Mouse (Mus musculus): ENCODE results near the gene Tent5c. TPM values are rescaled to one million over a fixed set of nuclear protein-coding genes. Genes with fewer than 3 reads are reported as not detected.

Tent5c gene
- total and polyA plus RNA-seq, 3 experiments = 2.0 to 3.6 TPM; not detected in 1

DNA sequence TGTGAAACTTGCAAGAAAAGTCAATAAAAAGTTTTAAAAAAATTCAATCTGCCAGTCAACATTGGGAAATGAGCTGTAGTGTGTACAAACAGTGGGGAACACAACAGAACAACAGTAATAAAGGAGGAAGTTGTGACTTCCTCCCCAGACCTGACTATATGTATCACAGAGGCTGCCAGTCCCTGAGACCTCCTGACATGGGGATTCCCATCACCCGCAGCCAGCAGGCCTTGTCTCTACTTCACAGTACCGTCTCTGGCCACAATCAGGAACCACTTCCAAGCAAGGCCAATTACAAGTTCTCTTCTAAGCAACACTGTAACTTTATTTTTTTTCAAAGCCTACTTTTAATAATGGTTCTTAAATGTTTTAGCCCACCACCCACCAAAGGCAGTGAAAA is 79.8 kb downstream of the Tent5c start:
- H3K4me1 ChIP-seq (ENCODE audit: control insufficient read depth in 1 of 2, insufficient read depth in 2 of 2, low read length in 2 of 2) = no peaks in the 10 kb centered on the region
- TF ChIP-seq TAL1 (IDR thresholded peaks at IDR 0.05; ENCODE audit: low read length) (no peak), POLR2AphosphoS2 (IDR thresholded peaks at IDR 0.05; ENCODE audit: low read length) (no peak), ETS1 (IDR thresholded peaks at IDR 0.05; ENCODE audit: low read depth, low read length) (no peak), JUND (IDR thresholded peaks at IDR 0.05; ENCODE audit: low read depth, low read length) (no peak), GABPA (IDR thresholded peaks at IDR 0.05; ENCODE audit: low read depth, low read length) (no peak), ZC3H11A (IDR thresholded peaks at IDR 0.05; ENCODE audit: low read depth, low read length) (no peak), USF2 (IDR thresholded peaks at IDR 0.05; ENCODE audit: borderline replicate concordance in 1 of 2, insufficient read depth in 1 of 2, low read depth in 1 of 2, low read length in 2 of 2) (no peak), BHLHE40 (IDR thresholded peaks at IDR 0.05; ENCODE audit: borderline replicate concordance, low read depth, low read length) (no peak), ZKSCAN1 (IDR thresholded peaks at IDR 0.05; ENCODE audit: low read depth, low read length) (no peak), NRF1 (IDR thresholded peaks at IDR 0.05; ENCODE audit: insufficient read depth, low read depth, low read length, poor library complexity, severe bottlenecking) (no peak), SMC3 (IDR thresholded peaks at IDR 0.05; ENCODE audit: low read depth, low read length) (no peak), TCF12 (IDR thresholded peaks at IDR 0.05; ENCODE audit: low read depth, low read length) (no peak)
- no peaks in the 10 kb centered on the region for H3K27me3 ChIP-seq (ENCODE audit: control insufficient read depth in 1 of 2, insufficient read depth in 2 of 2, low read length in 2 of 2)
- no peaks in the 10 kb centered on the region for H3K9me3 ChIP-seq (replicated peaks; ENCODE audit: insufficient read depth, low read length)
- H3K27ac ChIP-seq (ENCODE audit: control insufficient read depth, low read depth, low read length) = no peak overlapping the region
- peak; percentile 49 for DNase-seq (ENCODE audit: low read depth, low spot score)
- H3K4me3 ChIP-seq (ENCODE audit: control insufficient read depth in 1 of 2, insufficient read depth in 1 of 2, low read depth in 2 of 2, low read length in 2 of 2) = no peak overlapping the region
- no peak overlapping the region for H3K9ac ChIP-seq (ENCODE audit: control insufficient read depth, low read depth, low read length, poor library complexity, severe bottlenecking)
- H3K79me2 ChIP-seq (ENCODE audit: control insufficient read depth, insufficient read depth, low read length, poor library complexity) = no peaks in the 10 kb centered on the region
- H3K36me3 ChIP-seq (ENCODE audit: control insufficient read depth in 1 of 2, insufficient read depth in 2 of 2, low read length in 2 of 2) = no peaks in the 10 kb centered on the region

DNA sequence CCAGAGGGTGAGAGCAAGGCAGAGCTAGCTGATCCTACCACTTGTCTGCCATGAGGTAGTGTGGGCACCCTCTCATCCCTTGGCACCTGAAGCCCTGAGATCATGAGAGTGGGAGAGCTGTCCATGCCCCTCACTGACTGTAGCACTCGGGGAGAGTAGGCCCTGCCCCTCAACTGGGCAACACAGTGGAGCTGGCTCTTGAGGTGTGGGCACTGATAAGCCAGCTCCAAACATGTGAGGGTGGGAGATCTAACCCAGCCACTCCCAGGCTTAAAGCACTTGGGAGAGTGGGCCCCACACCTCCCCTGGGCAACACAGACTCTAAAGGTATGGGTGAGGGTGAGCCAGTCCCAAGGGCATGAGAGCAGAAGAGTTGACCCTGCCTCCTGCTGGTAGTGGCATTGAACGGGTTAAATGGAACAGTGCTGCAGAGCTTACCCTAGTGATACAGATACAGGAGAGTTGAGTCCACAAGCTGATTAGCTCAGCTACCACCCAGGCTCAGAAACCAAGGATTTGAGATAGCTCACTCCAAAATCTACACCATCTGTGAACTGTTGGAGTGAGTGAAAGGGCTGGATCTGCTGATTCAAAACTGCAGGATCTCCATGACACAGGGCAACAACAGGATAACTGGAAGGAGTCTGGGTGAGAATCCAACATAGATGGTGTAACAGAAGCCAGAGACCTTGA is 80.6 kb downstream of the Tent5c start:
- H3K9ac ChIP-seq (ENCODE audit: control insufficient read depth, low read depth, low read length, poor library complexity, severe bottlenecking) = no peak overlapping the region
- H3K9me3 ChIP-seq (replicated peaks; ENCODE audit: insufficient read depth, low read length) = no peaks in the 10 kb centered on the region
- no peak overlapping the region for H3K4me3 ChIP-seq (ENCODE audit: control insufficient read depth in 1 of 2, insufficient read depth in 1 of 2, low read depth in 2 of 2, low read length in 2 of 2)
- H3K4me1 ChIP-seq (ENCODE audit: control insufficient read depth in 1 of 2, insufficient read depth in 2 of 2, low read length in 2 of 2) = no peaks in the 10 kb centered on the region
- H3K79me2 ChIP-seq (ENCODE audit: control insufficient read depth, insufficient read depth, low read length, poor library complexity) = no peaks in the 10 kb centered on the region
- H3K36me3 ChIP-seq (ENCODE audit: control insufficient read depth in 1 of 2, insufficient read depth in 2 of 2, low read length in 2 of 2) = no peaks in the 10 kb centered on the region
- no peak for DNase-seq (ENCODE audit: low read depth, low spot score)
- H3K27ac ChIP-seq (ENCODE audit: control insufficient read depth, low read depth, low read length) = no peak overlapping the region
- no peaks in the 10 kb centered on the region for H3K27me3 ChIP-seq (ENCODE audit: control insufficient read depth in 1 of 2, insufficient read depth in 2 of 2, low read length in 2 of 2)
- no peak for TF ChIP-seq ZKSCAN1 (IDR thresholded peaks at IDR 0.05; ENCODE audit: low read depth, low read length)
- TF ChIP-seq ZMIZ1 (IDR thresholded peaks at IDR 0.05; ENCODE audit: low read depth, low read length) = no peak
- no peak for TF ChIP-seq MYB (IDR thresholded peaks at IDR 0.05; ENCODE audit: low read depth, low read length)

Data from MEL (cell line).